Mouse (Mus musculus) ES-Bruce4 (cell line): Measurements from ENCODE around the gene Kif18a.

Experiments used
- CTCF ChIP-seq: IDR thresholded peaks from one replicate; pipeline ENCODE4 v1.8.1; 2011; ENCODE audit warnings: low read depth, low read length
- EP300 ChIP-seq: IDR thresholded peaks from 2 replicates; pipeline ENCODE4 v1.6.1; 2011; ENCODE audit warnings: low read depth, low read length; ENCODE audit not compliant: insufficient read depth

DNA sequence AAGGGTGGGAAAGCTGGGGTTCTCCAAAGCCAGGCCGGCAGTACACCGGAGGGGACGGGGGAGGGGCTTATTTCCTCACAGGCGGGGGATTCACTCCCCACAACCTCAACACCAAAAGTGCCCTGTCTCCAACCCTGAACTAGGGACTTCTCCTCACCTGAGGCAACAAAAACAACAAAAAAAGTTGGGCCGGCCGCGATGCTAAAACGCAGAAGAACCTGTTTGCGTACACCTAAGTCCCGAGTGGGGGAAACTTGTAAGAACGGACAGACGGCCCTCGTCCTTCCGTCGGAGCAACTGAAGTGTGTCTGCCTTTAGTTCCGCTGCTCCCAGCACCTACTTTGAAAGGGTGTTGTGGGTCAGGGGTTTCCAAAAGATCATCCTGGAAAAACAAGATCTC, 2.5 kb upstream of the Kif18a start:
- TF ChIP-seq CTCF: no peak
- no peak for TF ChIP-seq EP300
